Mouse (Mus musculus) midbrain, embryonic 12.5 days (tissue): ENCODE measurements around the gene Prex1. TPM values are rescaled to one million over a fixed set of nuclear protein-coding genes. Genes with fewer than 3 reads are reported as not detected.
A peak's percentile ranks its signal among the peaks of the same experiment; 100 is the strongest.

Experiments
- ATAC-seq: fragments of 200-750 bp; cut with Nextera tagmentation; 2 replicates; pipeline ENCODE4 v1.8.0; 2017; ENCODE audit warnings: low read depth, moderate TSS enrichment, moderate library complexity; ENCODE audit not compliant: low FRiP score
- H3K27ac ChIP-seq: fragments of 300-500 bp; sonication (generic); replicated peaks from 2 replicates; pipeline ENCODE4 v1.5.1; 2016; ENCODE audit warnings: mild to moderate bottlenecking
- H3K27me3 ChIP-seq: fragments of 300-500 bp; sonication (generic); 2 replicates; pipeline ENCODE4 v1.6.1; 2016; ENCODE audit warnings: mild to moderate bottlenecking
- H3K36me3 ChIP-seq: fragments of 300-500 bp; sonication (generic); 2 replicates; pipeline ENCODE4 v1.6.1; 2016
- H3K4me1 ChIP-seq: fragments of 300-500 bp; sonication (generic); 2 replicates; pipeline ENCODE4 v1.6.1; 2016
- H3K4me2 ChIP-seq: fragments of 300-500 bp; sonication (generic); replicated peaks from 2 replicates; pipeline ENCODE4 v1.6.1; 2016; ENCODE audit warnings: mild to moderate bottlenecking, moderate library complexity
- H3K4me3 ChIP-seq: fragments of 300-500 bp; sonication (generic); 2 replicates; pipeline ENCODE4 v1.5.1; 2016; ENCODE audit warnings: mild to moderate bottlenecking
- H3K9ac ChIP-seq: fragments of 300-500 bp; sonication (generic); replicated peaks from 2 replicates; pipeline ENCODE4 v1.6.1; 2016; ENCODE audit warnings: mild to moderate bottlenecking, moderate library complexity
- H3K9me3 ChIP-seq: fragments of 300-500 bp; sonication (generic); 2 replicates; pipeline ENCODE4 v1.6.1; 2016; ENCODE audit warnings: mild to moderate bottlenecking
- WGBS: fragments of 180-500 bp; shearing (Covaris S2); methylation state at CpG from one replicate; pipeline ENCODE4 v1.1.7; 2016; 5-methylcytosine and 5-hydroxymethylcytosine counted together
- polyA plus RNA-seq: library from polyadenylated mRNA; unstranded; fragments of >200 nt; fragmentation: Nextera tagmentation; extraction: Ambion mirVana; gene quantifications from 2 replicates; pipeline ENCODE4 v1.2.1, GENCODE M21; 2016

Gene Prex1
- polyA plus RNA-seq, 1 experiment from 2014 or later = 26.2 TPM

DNA sequence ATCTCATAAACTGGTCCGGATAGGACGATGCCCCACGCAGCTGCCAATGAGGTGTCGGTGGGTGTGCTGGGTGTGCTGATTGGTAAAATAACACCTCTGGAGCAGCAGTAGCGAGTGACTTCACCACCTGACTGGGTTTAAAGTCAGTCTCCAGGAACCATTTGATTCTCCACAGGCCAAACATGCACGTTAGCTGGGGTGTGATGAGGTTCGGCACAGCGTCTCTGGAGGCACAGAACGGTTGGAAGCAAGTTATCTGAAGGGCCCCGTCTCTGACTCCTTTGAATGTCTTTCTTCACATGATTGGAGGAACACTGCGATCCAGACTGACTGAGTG, 159.5 kb downstream of the Prex1 start:
- no peaks in the 10 kb centered on the region for H3K36me3 ChIP-seq
- H3K4me1 ChIP-seq = peaks cover 56% of the 10 kb centered on the region
- no peak overlapping the region for H3K4me3 ChIP-seq
- ATAC-seq = no peak
- no peak overlapping the region for H3K27ac ChIP-seq
- H3K27me3 ChIP-seq = peaks cover 19% of the 10 kb centered on the region
- H3K9ac ChIP-seq = no peak overlapping the region
- no peak overlapping the region for H3K4me2 ChIP-seq
- no peaks in the 10 kb centered on the region for H3K9me3 ChIP-seq
- 79% methylated on average over 11 of the region's 11 CpGs for WGBS

- Histone ChIP-seq H3K9me3 (no peaks in the 10 kb centered on the region), H3K27me3 (peaks cover 19% of the 10 kb centered on the region), H3K4me2 (no peak overlapping the region), H3K4me1 (peaks cover 53% of the 10 kb centered on the region), H3K9ac (no peak overlapping the region), H3K27ac (no peak overlapping the region), H3K36me3 (no peaks in the 10 kb centered on the region), H3K4me3 (no peak overlapping the region)
- WGBS = 43% methylated on average over 18 of the region's 18 CpGs
- no peak; the same call in 1 of the 2 replicates for ATAC-seq
Observed at GRCm38 (mm10) chr2:166553502-166554168, 160.0 kb downstream of the Prex1 start.

DNA sequence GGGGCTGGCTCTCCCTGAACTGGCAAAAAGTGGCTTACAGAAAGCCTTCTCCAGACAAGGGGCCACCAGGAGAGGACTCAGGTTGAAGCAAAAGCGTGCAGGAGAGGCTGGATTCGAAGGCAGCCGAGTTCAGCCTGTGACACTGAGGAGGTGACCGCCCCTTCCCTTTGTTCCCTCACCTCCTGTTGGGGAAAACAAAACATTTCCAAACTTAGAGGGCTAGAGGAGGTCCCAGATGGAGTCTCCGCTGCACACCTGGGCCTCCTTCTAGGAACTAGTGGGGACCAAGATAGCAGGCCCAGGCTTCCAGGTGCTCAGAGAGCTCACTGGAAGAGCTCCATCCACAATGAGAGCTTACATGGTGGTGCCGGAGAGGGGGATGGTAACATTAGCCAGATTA, 161.0 kb downstream of the Prex1 start:
- Histone ChIP-seq H3K9ac (no peak overlapping the region), H3K4me3 (no peak overlapping the region), H3K27ac (peak overlapping the region; percentile 47), H3K27me3 (peaks cover 16% of the 10 kb centered on the region), H3K36me3 (no peaks in the 10 kb centered on the region), H3K4me2 (no peak overlapping the region), H3K9me3 (no peaks in the 10 kb centered on the region), H3K4me1 (peaks cover 43% of the 10 kb centered on the region)
- no peak for ATAC-seq
- 34% methylated on average over 6 of the region's 6 CpGs for WGBS

- Histone ChIP-seq H3K36me3 (no peaks in the 10 kb centered on the region), H3K4me1 (peaks cover 42% of the 10 kb centered on the region), H3K4me3 (no peak overlapping the region), H3K27me3 (peaks cover 10% of the 10 kb centered on the region), H3K4me2 (no peak overlapping the region), H3K9me3 (no peaks in the 10 kb centered on the region), H3K27ac (peak overlapping the region; percentile 47), H3K9ac (no peak overlapping the region)
- no peak for ATAC-seq
- WGBS = 28% methylated on average over 15 of the region's 15 CpGs
Observed at GRCm38 (mm10) chr2:166551831-166552498, 161.7 kb downstream of the Prex1 start.

DNA sequence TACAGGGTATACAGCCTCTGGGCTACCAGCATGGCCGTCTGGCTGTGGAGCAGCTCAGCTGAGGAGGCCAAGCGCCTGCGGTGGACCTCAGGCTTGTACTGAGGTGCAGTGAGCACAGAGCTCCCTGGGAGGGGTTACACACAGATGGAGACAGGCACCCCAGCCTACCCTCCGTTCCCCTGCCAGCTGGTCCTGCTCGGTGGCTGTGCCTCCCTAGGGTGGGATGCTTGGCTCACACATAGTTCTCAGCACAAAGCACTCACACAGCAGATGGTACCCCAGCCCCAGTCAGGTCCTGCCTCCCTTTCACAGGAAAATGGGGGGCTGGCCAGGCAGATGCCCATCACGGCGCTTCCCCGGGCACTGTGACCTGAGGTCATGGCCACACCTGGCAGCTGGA, 163.8 kb downstream of the Prex1 start:
- Histone ChIP-seq H3K27ac (peak overlapping the region; percentile 64), H3K9me3 (no peaks in the 10 kb centered on the region), H3K36me3 (no peaks in the 10 kb centered on the region), H3K9ac (0 out of 2 replicates have a peak overlapping the region, but pooled peaks have one; percentile 20), H3K4me1 (peaks cover 49% of the 10 kb centered on the region), H3K4me2 (no peak overlapping the region), H3K4me3 (no peak overlapping the region), H3K27me3 (peaks cover 8% of the 10 kb centered on the region; the same call in 1 of the 2 replicates)
- 68% methylated on average over 8 of the region's 8 CpGs for WGBS
- peak; percentile 55 for ATAC-seq

DNA sequence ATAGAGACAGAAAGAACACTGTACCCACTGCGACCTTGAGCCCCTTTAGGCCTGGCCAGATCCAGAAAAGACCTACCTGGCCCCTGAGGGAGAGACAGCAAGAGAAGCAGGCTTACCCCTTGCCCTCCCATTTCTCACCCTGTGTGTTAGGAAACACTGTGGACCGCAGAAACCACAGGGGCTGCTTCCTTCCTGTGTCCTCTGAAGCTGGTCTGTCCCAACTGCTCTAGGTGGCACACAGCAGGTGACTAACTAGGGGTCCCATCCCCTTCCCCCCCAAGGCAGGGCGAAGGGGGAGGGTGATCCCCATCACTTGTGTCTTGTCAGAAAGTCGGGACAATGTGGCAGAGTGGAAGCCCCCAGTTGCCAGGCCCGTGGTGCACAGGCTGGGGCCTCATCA, 164.6 kb downstream of the Prex1 start:
- WGBS = 88% methylated on average over 5 of the region's 5 CpGs
- H3K27me3 ChIP-seq = peaks cover 6% of the 10 kb centered on the region; the same call in 1 of the 2 replicates

DNA sequence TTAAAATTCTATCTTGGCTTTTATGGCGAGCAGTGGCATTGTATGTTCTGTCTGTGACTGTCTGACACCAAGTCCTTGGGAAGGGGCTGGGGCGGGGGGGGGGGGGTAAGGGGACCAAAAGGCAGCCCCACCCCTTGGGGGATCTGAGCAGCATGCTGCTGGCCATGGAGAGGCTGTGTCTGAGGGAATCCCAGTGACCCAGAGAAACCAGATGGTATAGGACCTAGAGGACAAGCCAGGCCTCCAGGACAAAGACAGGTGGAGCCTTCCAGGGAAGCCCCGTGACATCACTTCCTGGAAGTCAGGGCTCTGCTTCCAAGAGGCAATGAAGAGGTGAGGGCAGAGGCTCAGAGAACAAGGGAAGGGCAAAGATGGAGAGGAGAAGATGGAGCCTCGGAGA, 168.1 kb downstream of the Prex1 start:
- Histone ChIP-seq H3K4me2 (no peak overlapping the region), H3K4me1 (peaks cover 31% of the 10 kb centered on the region), H3K27me3 (peaks cover 5% of the 10 kb centered on the region; the same call in 1 of the 2 replicates), H3K27ac (no peak overlapping the region), H3K9me3 (no peaks in the 10 kb centered on the region), H3K4me3 (no peak overlapping the region), H3K9ac (no peak overlapping the region), H3K36me3 (no peaks in the 10 kb centered on the region)
- 87% methylated on average over 4 of the region's 4 CpGs for WGBS
- no peak for ATAC-seq

More for the DNA sequence above, 164.6 kb downstream of the Prex1 start:
- Histone ChIP-seq H3K27ac (peak overlapping the region; percentile 64), H3K9me3 (no peaks in the 10 kb centered on the region), H3K4me1 (peaks cover 49% of the 10 kb centered on the region), H3K9ac (no peak overlapping the region), H3K4me2 (no peak overlapping the region), H3K4me3 (no peak overlapping the region), H3K36me3 (no peaks in the 10 kb centered on the region)
- no peak for ATAC-seq

DNA sequence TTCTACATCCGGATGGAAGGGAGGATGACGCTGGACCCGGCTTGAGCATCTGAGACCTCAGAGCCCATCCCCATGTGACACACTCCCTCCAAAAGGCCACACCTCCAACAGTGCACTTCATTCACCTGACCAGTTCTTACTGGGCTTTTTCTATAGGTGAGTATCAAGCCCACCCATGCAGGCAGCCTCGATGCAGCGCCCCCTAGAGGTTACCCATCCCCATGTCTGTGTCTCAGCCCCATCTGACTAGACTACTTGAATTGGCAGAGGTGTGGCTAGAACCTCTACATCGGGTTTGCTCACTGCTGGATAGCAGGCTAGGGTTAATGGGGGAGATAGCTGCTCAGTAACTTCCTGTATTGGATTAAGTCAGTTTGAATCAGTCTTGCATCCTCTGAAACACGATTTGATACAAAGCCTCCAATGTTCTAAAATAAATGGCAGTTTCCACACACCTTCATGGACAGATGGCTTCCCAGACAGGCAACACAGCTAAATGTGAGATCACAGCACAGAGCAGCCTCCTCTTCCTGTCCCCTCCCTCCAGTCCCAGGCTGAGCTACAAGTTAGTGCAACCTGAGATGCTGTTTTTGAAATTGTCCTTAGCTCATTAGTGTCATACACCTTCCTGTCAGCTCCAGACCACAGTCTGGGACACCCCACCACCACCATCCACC, 168.9 kb downstream of the Prex1 start:
- no peaks in the 10 kb centered on the region for H3K36me3 ChIP-seq
- H3K9ac ChIP-seq = no peak overlapping the region
- no peaks in the 10 kb centered on the region; the same call in 1 of the 2 replicates for H3K27me3 ChIP-seq
- no peak overlapping the region for H3K4me2 ChIP-seq
- no peak overlapping the region for H3K27ac ChIP-seq
- no peak for ATAC-seq
- H3K9me3 ChIP-seq = no peaks in the 10 kb centered on the region
- H3K4me1 ChIP-seq = peaks cover 23% of the 10 kb centered on the region
- no peak overlapping the region for H3K4me3 ChIP-seq
- 65% methylated on average over 7 of the region's 7 CpGs for WGBS

- no peak overlapping the region for H3K4me3 ChIP-seq
- no peaks in the 10 kb centered on the region for H3K27me3 ChIP-seq
- no peak for ATAC-seq
- H3K9me3 ChIP-seq = no peaks in the 10 kb centered on the region
- no peak overlapping the region for H3K4me2 ChIP-seq
- H3K36me3 ChIP-seq = no peaks in the 10 kb centered on the region
- H3K9ac ChIP-seq = no peak overlapping the region
- H3K27ac ChIP-seq = peak overlapping the region; percentile 52; the same call in 1 of the 2 replicates
- peaks cover 16% of the 10 kb centered on the region for H3K4me1 ChIP-seq
- 44% methylated on average over 11 of the region's 11 CpGs for WGBS
Observed at GRCm38 (mm10) chr2:166541112-166541928, 172.3 kb downstream of the Prex1 start.

DNA sequence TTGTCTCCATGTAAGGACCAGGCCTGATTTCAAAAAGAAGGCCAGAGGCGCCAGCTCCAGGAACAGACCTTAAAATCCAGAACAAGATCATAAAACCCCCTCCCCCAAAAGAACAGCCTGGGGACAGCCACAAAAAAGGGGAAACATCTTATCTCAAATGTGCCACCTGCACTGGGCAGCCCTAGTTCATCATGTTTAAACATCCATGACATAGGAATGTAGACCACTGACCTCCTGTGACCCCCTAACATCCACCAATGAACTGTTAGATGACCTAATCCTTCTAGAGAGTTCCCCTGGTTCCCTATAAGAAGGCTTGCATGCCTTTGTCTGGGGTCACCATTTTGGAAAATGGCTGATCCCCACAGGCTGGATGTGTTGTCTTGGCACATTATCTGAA, 173.4 kb downstream of the Prex1 start:
- Histone ChIP-seq H3K9ac (no peak overlapping the region), H3K36me3 (no peaks in the 10 kb centered on the region), H3K27me3 (no peaks in the 10 kb centered on the region), H3K4me2 (no peak overlapping the region), H3K4me3 (no peak overlapping the region), H3K4me1 (peaks cover 9% of the 10 kb centered on the region), H3K27ac (no peak overlapping the region), H3K9me3 (0 out of 2 replicates have a peak, but pooled peaks cover 4% of the 10 kb centered on the region)
- 86% methylated on average over 1 of the region's 1 CpGs for WGBS
- ATAC-seq = no peak

GRCm38 (mm10) chr2:166536896-166537295, 176.7 kb downstream of the Prex1 start:
- no peak overlapping the region for H3K27ac ChIP-seq
- no peak overlapping the region for H3K4me3 ChIP-seq
- H3K4me1 ChIP-seq = peaks cover 9% of the 10 kb centered on the region
- H3K36me3 ChIP-seq = no peaks in the 10 kb centered on the region
- no peak for ATAC-seq
- 0 out of 2 replicates have a peak, but pooled peaks cover 7% of the 10 kb centered on the region for H3K9me3 ChIP-seq
- WGBS = 95% methylated on average over 3 of the region's 3 CpGs
- no peak overlapping the region for H3K4me2 ChIP-seq
- no peaks in the 10 kb centered on the region for H3K27me3 ChIP-seq
- H3K9ac ChIP-seq = no peak overlapping the region
